Mouse (Mus musculus): ENCODE results near the gene Cep95.
A peak's percentile ranks its signal among the peaks of the same experiment; 100 is the strongest.
"Not testable (repeated sequence)": the region's sequence is repeated elsewhere in the genome, so short reads cannot be mapped to it uniquely, and the experiment has no call there.

Gene Cep95

GRCm38 (mm10) chr11:106776960-106777359 is 12.1 kb upstream of the Cep95 start:
- no peak for DNase-seq (ENCODE audit: low spot score in 2 of 2)

- no peak for DNase-seq (ENCODE audit: low spot score in 2 of 2)
Observed at GRCm38 (mm10) chr11:106777395-106777794, 11.7 kb upstream of the Cep95 start.

- no peak for DNase-seq (ENCODE audit: low spot score in 2 of 2)
Observed at GRCm38 (mm10) chr11:106778132-106778531, 10.9 kb upstream of the Cep95 start.

- no peak for DNase-seq (ENCODE audit: low spot score in 2 of 2)
Observed at GRCm38 (mm10) chr11:106778589-106779387, 10.3 kb upstream of the Cep95 start.

GRCm38 (mm10) chr11:106779388-106780088 is 9.5 kb upstream of the Cep95 start, which contains the start of gene Polg2:
Polg2 (minus strand) TSS chr11:106779537.
- DNase-seq (ENCODE audit: low spot score in 2 of 2) = peak; percentile 86 to 88

GRCm38 (mm10) chr11:106780089-106780425 is 9.0 kb upstream of the Cep95 start:
- no peak for DNase-seq (ENCODE audit: low spot score in 2 of 2)

- no peak for DNase-seq (ENCODE audit: low spot score in 2 of 2)
Observed at GRCm38 (mm10) chr11:106780590-106781220, 8.3 kb upstream of the Cep95 start.

GRCm38 (mm10) chr11:106782271-106782670 is 6.8 kb upstream of the Cep95 start:
- DNase-seq (ENCODE audit: low spot score in 2 of 2) = not testable (repeated sequence)

GRCm38 (mm10) chr11:106782841-106783764 is 5.9 kb upstream of the Cep95 start:
- DNase-seq (ENCODE audit: low spot score in 2 of 2) = no peak

- no peak for DNase-seq (ENCODE audit: low spot score in 2 of 2)
Observed at GRCm38 (mm10) chr11:106784476-106784875, 4.6 kb upstream of the Cep95 start.

- DNase-seq (ENCODE audit: low spot score in 2 of 2) = no peak
Observed at GRCm38 (mm10) chr11:106785043-106785442, 4.0 kb upstream of the Cep95 start.

- peak; percentile 89 to 93 for DNase-seq (ENCODE audit: low spot score in 2 of 2)
Observed at GRCm38 (mm10) chr11:106787131-106788025, 1.7 kb upstream of the Cep95 start.

- DNase-seq (ENCODE audit: low spot score in 2 of 2) = peak; percentile 99 to 100
Observed at GRCm38 (mm10) chr11:106788026-106788774, 852 bp upstream of the Cep95 start.

- no peak for DNase-seq (ENCODE audit: low spot score in 2 of 2)
Observed at GRCm38 (mm10) chr11:106789649-106790048, 597 bp downstream of the Cep95 start.

GRCm38 (mm10) chr11:106793846-106794245 is 4.8 kb downstream of the Cep95 start:
- DNase-seq (ENCODE audit: low spot score in 2 of 2) = no peak

GRCm38 (mm10) chr11:106795679-106796078 is 6.6 kb downstream of the Cep95 start:
- no peak for DNase-seq (ENCODE audit: low spot score in 2 of 2)

- no peak for DNase-seq (ENCODE audit: low spot score in 2 of 2)
Observed at GRCm38 (mm10) chr11:106802069-106802627, 13.1 kb downstream of the Cep95 start.

- DNase-seq (ENCODE audit: low spot score in 2 of 2) = not testable (repeated sequence)
Observed at GRCm38 (mm10) chr11:106807442-106807841, 18.4 kb downstream of the Cep95 start.

- DNase-seq (ENCODE audit: low spot score in 2 of 2) = no peak
Observed at GRCm38 (mm10) chr11:106812410-106813136, 23.5 kb downstream of the Cep95 start.

All from urinary bladder, postnatal 4 days (tissue).